Mouse (Mus musculus) left cerebral cortex, adult 11 months (tissue): Measurements from ENCODE around the gene Siah3.
"Not testable (repeated sequence)": the region's sequence is repeated elsewhere in the genome, so short reads cannot be mapped to it uniquely, and the experiment has no call there.

Source experiments
- DNase-seq: peaks from one replicate; pipeline ENCODE4 v3.0.0; 2022; ENCODE audit warnings: low spot score

The Siah3 gene

GRCm38 (mm10) chr14:75455743-75456421, at the start of gene Siah3:
TSS of gene Siah3 (plus strand) at chr14:75455982.
- DNase-seq, result no peak

- DNase-seq, result no peak
Measured at GRCm38 (mm10) chr14:75409772-75410171, 46.0 kb upstream of the Siah3 start.

- no peak for DNase-seq
Measured at GRCm38 (mm10) chr14:75410392-75410791, 45.4 kb upstream of the Siah3 start.

- no peak for DNase-seq
Measured at GRCm38 (mm10) chr14:75418721-75419120, 37.1 kb upstream of the Siah3 start.

GRCm38 (mm10) chr14:75419876-75420275, 35.9 kb upstream of the Siah3 start:
- DNase-seq, result no peak

- DNase-seq, result no peak
Measured at GRCm38 (mm10) chr14:75420811-75421210, 35.0 kb upstream of the Siah3 start.

- DNase-seq, result no peak
Measured at GRCm38 (mm10) chr14:75431173-75431786, 24.5 kb upstream of the Siah3 start.

GRCm38 (mm10) chr14:75432850-75433249, 22.9 kb upstream of the Siah3 start:
- no peak for DNase-seq

GRCm38 (mm10) chr14:75434576-75434975, 21.2 kb upstream of the Siah3 start:
- no peak for DNase-seq

GRCm38 (mm10) chr14:75444486-75445105, 11.2 kb upstream of the Siah3 start:
- peak; percentile 58 for DNase-seq

GRCm38 (mm10) chr14:75445281-75445947, 10.4 kb upstream of the Siah3 start:
- DNase-seq, result peak; percentile 64

- DNase-seq, result no peak
Measured at GRCm38 (mm10) chr14:75445948-75446281, 9.9 kb upstream of the Siah3 start.

- DNase-seq, result not testable (repeated sequence)
Measured at GRCm38 (mm10) chr14:75446314-75446713, 9.5 kb upstream of the Siah3 start.

- DNase-seq, result no peak
Measured at GRCm38 (mm10) chr14:75453906-75454305, 1.9 kb upstream of the Siah3 start.

- no peak for DNase-seq
Measured at GRCm38 (mm10) chr14:75454716-75455115, 1.1 kb upstream of the Siah3 start.

GRCm38 (mm10) chr14:75455361-75455742, 430 bp upstream of the Siah3 start:
- DNase-seq, result no peak

GRCm38 (mm10) chr14:75456489-75457220, 873 bp downstream of the Siah3 start:
- peak; percentile 55 for DNase-seq

GRCm38 (mm10) chr14:75457221-75457600, 1.4 kb downstream of the Siah3 start:
- no peak for DNase-seq

GRCm38 (mm10) chr14:75459431-75459830, 3.6 kb downstream of the Siah3 start:
- no peak for DNase-seq

- no peak for DNase-seq
Measured at GRCm38 (mm10) chr14:75459991-75460390, 4.2 kb downstream of the Siah3 start.

GRCm38 (mm10) chr14:75460436-75460835, 4.7 kb downstream of the Siah3 start:
- DNase-seq, result no peak

- no peak for DNase-seq
Measured at GRCm38 (mm10) chr14:75461770-75462169, 6.0 kb downstream of the Siah3 start.
